ENCODE assay signal across 11 mouse cellular contexts in the genomic region with DNA sequence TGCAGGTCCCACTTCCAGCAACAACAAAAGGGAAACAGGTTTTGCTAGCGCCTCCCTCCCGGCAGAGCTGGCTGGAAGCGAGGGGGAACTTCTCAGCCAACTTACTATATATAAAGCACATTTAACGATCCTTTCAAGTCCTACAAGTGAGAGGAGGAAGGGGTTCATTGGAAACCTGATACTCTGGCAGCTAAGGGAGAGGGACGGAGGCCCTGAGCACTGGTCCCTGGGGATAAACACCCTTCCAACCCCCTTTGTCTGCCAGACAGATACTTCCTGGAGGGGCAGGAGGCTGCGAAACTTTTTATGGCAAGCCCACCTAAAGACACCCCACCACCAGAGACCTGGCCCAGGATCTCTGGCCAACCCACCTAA. TPM values are rescaled to one million over a fixed set of nuclear protein-coding genes. Genes with fewer than 3 reads are reported as not detected.
DNase-seq lines count a peak whose midpoint lies in the region; ATAC-seq and TF ChIP-seq lines count a peak whose summit lies in the region.
"Had no signal": no experiment of that assay in that cellular context is flagged by ENCODE, and none has a peak within 500 bp of the region (broad histone marks: within the 10 kb centered on the region; RNA-seq: fewer than 3 reads in every experiment).

No protein-coding gene starts in this region.

- H3K4me1 ChIP-seq in heart, embryonic 11.5 days (ENCODE audit: control insufficient read depth, insufficient read depth, low read length): peaks cover 82% of the 10 kb centered on the region
- peaks cover 96% of the 10 kb centered on the region for H3K4me1 ChIP-seq in E14TG2a.4 (replicated peaks; ENCODE audit: low read depth, low read length)
- peaks cover 30% of the 10 kb centered on the region for H3K4me1 ChIP-seq in forebrain, postnatal 0 days (ENCODE audit: insufficient read depth)
- peaks cover 56% of the 10 kb centered on the region for H3K4me1 ChIP-seq in liver, embryonic 13.5 days (replicated peaks)
- H3K4me1 ChIP-seq in thymus, adult 2 months (replicated peaks; ENCODE audit: control insufficient read depth, insufficient read depth, low read length): peaks cover 8% of the 10 kb centered on the region; the same call in 1 of the 2 replicates

- H3K9ac ChIP-seq in heart, embryonic 11.5 days (ENCODE audit: low read depth, low read length): peak overlapping the region; percentile 66
- H3K9ac ChIP-seq in forebrain, postnatal 0 days: peak overlapping the region; percentile 39; the same call in 1 of the 2 replicates
- H3K9ac ChIP-seq in liver, embryonic 13.5 days: no peak overlapping the region

- no peaks in the 10 kb centered on the region for H3K9me3 ChIP-seq in heart, embryonic 11.5 days (replicated peaks; ENCODE audit: control insufficient read depth, low read length)
- H3K9me3 ChIP-seq in E14TG2a.4 (ENCODE audit: low read length): no peaks in the 10 kb centered on the region
- H3K9me3 ChIP-seq in forebrain, postnatal 0 days (ENCODE audit: low read length): no peaks in the 10 kb centered on the region
- H3K9me3 ChIP-seq in liver, embryonic 13.5 days (replicated peaks): no peaks in the 10 kb centered on the region

- TF ChIP-seq CTCF in E14TG2a.4 (conservative IDR thresholded peaks at IDR 0.05; ENCODE audit: low read length): no peak
- no peak for TF ChIP-seq CTCF in forebrain, postnatal 0 days (IDR thresholded peaks at IDR 0.05; ENCODE audit: low read depth)
- no peak for TF ChIP-seq CTCF in thymus, adult 2 months (IDR thresholded peaks at IDR 0.05; ENCODE audit: borderline replicate concordance, control insufficient read depth, extremely low read depth, insufficient read depth, low read length, poor library complexity)

- H3K27me3 ChIP-seq in heart, embryonic 11.5 days (ENCODE audit: control insufficient read depth, insufficient read depth, low read length): no peaks in the 10 kb centered on the region
- no peaks in the 10 kb centered on the region for H3K27me3 ChIP-seq in E14TG2a.4 (ENCODE audit: insufficient read depth, low read length)
- no peaks in the 10 kb centered on the region for H3K27me3 ChIP-seq in forebrain, postnatal 0 days (ENCODE audit: insufficient read depth, low read length)
- 0 out of 2 replicates have a peak, but pooled peaks cover 3% of the 10 kb centered on the region for H3K27me3 ChIP-seq in liver, embryonic 13.5 days
- no peaks in the 10 kb centered on the region for H3K27me3 ChIP-seq in thymus, adult 2 months (ENCODE audit: control insufficient read depth, insufficient read depth, low read length)

- WGBS in heart, embryonic 11.5 days (ENCODE audit: insufficient replicate concordance): 5% methylated on average over 6 of the region's 6 CpGs
- 12% methylated on average over 6 of the region's 6 CpGs for WGBS in forebrain, postnatal 0 days
- WGBS in liver, embryonic 13.5 days (ENCODE audit: insufficient replicate concordance): 44% methylated on average over 6 of the region's 6 CpGs
- WGBS in thymus, adult 2 months: 79% methylated on average over 6 of the region's 6 CpGs

- ATAC-seq in heart, embryonic 11.5 days (replicated peaks; ENCODE audit: insufficient number of reproducible peaks, low FRiP score, low TSS enrichment): no peak
- no peak for ATAC-seq in forebrain, postnatal 0 days
- ATAC-seq in liver, embryonic 13.5 days (ENCODE audit: low read depth): no peak
- ATAC-seq: activated CD4-positive, CD25-positive, alpha-beta regulatory T cell, adult 4 months had no signal

- no peak for DNase-seq in heart, postnatal 4 days
- DNase-seq in forebrain, postnatal 0 days: no peak
- DNase-seq in liver, embryonic 13.5 days: no peak
- DNase-seq in urinary bladder, adult 2 months (ENCODE audit: low spot score): no peak
- no peak for DNase-seq in thymus, adult 2 months
- DNase-seq in spleen, adult 18-20 months: no peak
- DNase-seq: cerebellum, postnatal 36 days had no signal

- peak overlapping the region; percentile 96 for H3K27ac ChIP-seq in heart, embryonic 11.5 days (ENCODE audit: low read depth, low read length)
- H3K27ac ChIP-seq in forebrain, postnatal 0 days (ENCODE audit: low read depth, low read length): peak overlapping the region; percentile 64; the same call in 1 of the 2 replicates
- H3K27ac ChIP-seq in liver, embryonic 13.5 days: peak overlapping the region; percentile 10; the same call in 1 of the 2 replicates
- H3K27ac ChIP-seq in thymus, adult 2 months (ENCODE audit: control insufficient read depth, insufficient read depth, low read length): no peak overlapping the region
- H3K27ac ChIP-seq: macrophage had no signal

- peak overlapping the region; percentile 53 for H3K4me2 ChIP-seq in heart, embryonic 11.5 days
- peak overlapping the region; percentile 16; the same call in 1 of the 2 replicates for H3K4me2 ChIP-seq in forebrain, postnatal 0 days (ENCODE audit: low read depth)
- H3K4me2 ChIP-seq in liver, embryonic 13.5 days: peak overlapping the region; percentile 8; the same call in 1 of the 2 replicates

- no peaks in the 10 kb centered on the region for H3K36me3 ChIP-seq in heart, embryonic 11.5 days (ENCODE audit: control insufficient read depth, insufficient read depth, low read length)
- H3K36me3 ChIP-seq in E14TG2a.4 (ENCODE audit: insufficient read depth, low read length): no peaks in the 10 kb centered on the region
- no peaks in the 10 kb centered on the region for H3K36me3 ChIP-seq in forebrain, postnatal 0 days (ENCODE audit: insufficient read depth)
- no peaks in the 10 kb centered on the region for H3K36me3 ChIP-seq in liver, embryonic 13.5 days
- H3K36me3 ChIP-seq in thymus, adult 2 months (ENCODE audit: control insufficient read depth, insufficient read depth, low read length): no peaks in the 10 kb centered on the region

- peak overlapping the region; percentile 4 for H3K4me3 ChIP-seq in heart, embryonic 11.5 days (ENCODE audit: low read depth, low read length)
- peak overlapping the region; percentile 63 for H3K4me3 ChIP-seq in E14TG2a.4 (replicated peaks; ENCODE audit: low read length)
- H3K4me3 ChIP-seq in forebrain, postnatal 0 days (ENCODE audit: low read depth, low read length): no peak overlapping the region
- H3K4me3 ChIP-seq in liver, embryonic 13.5 days (replicated peaks): no peak overlapping the region
- H3K4me3 ChIP-seq in thymus, adult 2 months (ENCODE audit: control insufficient read depth, insufficient read depth, low read length): no peak overlapping the region

- TF ChIP-seq POLR2A in thymus, adult 2 months (IDR thresholded peaks at IDR 0.05; ENCODE audit: control insufficient read depth, extremely low read depth, insufficient read depth, low read length, poor library complexity): no peak

RNA-seq across cellular contexts. Expression of gene Ptk7, which starts 10.9 kb away (rescaled TPM):
- 18.8 and 22.8 TPM in 2 replicates for polyA plus RNA-seq in heart, embryonic 11.5 days (2014; fragmentation: Nextera tagmentation; extraction: Ambion mirVana)
- 10 to 100 TPM; 34.8 to 36.2 TPM for total RNA-seq in heart, postnatal 4 days (2021)
- total RNA-seq in forebrain, postnatal 0 days (2014; rRNA removed): 42.4 and 56.6 TPM in 2 replicates
- polyA plus RNA-seq in forebrain, postnatal 0 days (2015; fragmentation: Nextera tagmentation; extraction: Ambion mirVana): 18.9 and 19.7 TPM in 2 replicates
- 8.0 and 9.1 TPM in 2 replicates for polyA plus RNA-seq in liver, embryonic 13.5 days (2015; fragmentation: Nextera tagmentation; extraction: Ambion mirVana)
- polyA plus RNA-seq in urinary bladder, adult 2 months (2012; rRNA removed): 14.9 and 21.1 TPM in 2 replicates
- polyA plus RNA-seq in thymus, adult 2 months (2012; rRNA removed): 11.9 and 15.8 TPM in 2 replicates

RNA-seq across cellular contexts. Expression of gene Klc4, which starts 27.4 kb away (rescaled TPM):
- 16.5 and 18.0 TPM in 2 replicates for polyA plus RNA-seq in heart, embryonic 11.5 days (2014; fragmentation: Nextera tagmentation; extraction: Ambion mirVana)
- total RNA-seq in heart, postnatal 4 days (2021): 10 to 100 TPM; 18.9 TPM
- 31.2 and 32.7 TPM in 2 replicates for total RNA-seq in forebrain, postnatal 0 days (2014; rRNA removed)
- 20.3 and 21.3 TPM in 2 replicates for polyA plus RNA-seq in forebrain, postnatal 0 days (2015; fragmentation: Nextera tagmentation; extraction: Ambion mirVana)
- 5.8 TPM in 2 replicates for polyA plus RNA-seq in liver, embryonic 13.5 days (2015; fragmentation: Nextera tagmentation; extraction: Ambion mirVana)
- polyA plus RNA-seq in urinary bladder, adult 2 months (2012; rRNA removed): 16.5 and 21.6 TPM in 2 replicates
- polyA plus RNA-seq in thymus, adult 2 months (2012; rRNA removed): 22.6 and 24.0 TPM in 2 replicates

RNA-seq across cellular contexts. Expression of gene Mrpl2, which starts 27.6 kb away (rescaled TPM):
- 110 and 119 TPM in 2 replicates for polyA plus RNA-seq in heart, embryonic 11.5 days (2014; fragmentation: Nextera tagmentation; extraction: Ambion mirVana)
- total RNA-seq in heart, postnatal 4 days (2021): 100 to 1,000 TPM; 107 to 109 TPM
- 51.4 and 62.9 TPM in 2 replicates for total RNA-seq in forebrain, postnatal 0 days (2014; rRNA removed)
- 96.2 and 111 TPM in 2 replicates for polyA plus RNA-seq in forebrain, postnatal 0 days (2015; fragmentation: Nextera tagmentation; extraction: Ambion mirVana)
- 91.5 and 97.5 TPM in 2 replicates for polyA plus RNA-seq in liver, embryonic 13.5 days (2015; fragmentation: Nextera tagmentation; extraction: Ambion mirVana)
- 49.8 and 54.6 TPM in 2 replicates for polyA plus RNA-seq in urinary bladder, adult 2 months (2012; rRNA removed)
- polyA plus RNA-seq in thymus, adult 2 months (2012; rRNA removed): 68.3 and 91.0 TPM in 2 replicates

RNA-seq across cellular contexts. Expression of gene Cul7, which starts 31.8 kb away (rescaled TPM):
- polyA plus RNA-seq in heart, embryonic 11.5 days (2014; fragmentation: Nextera tagmentation; extraction: Ambion mirVana): 33.6 and 36.2 TPM in 2 replicates
- total RNA-seq in heart, postnatal 4 days (2021): 10 to 100 TPM; 65.5 to 66.6 TPM
- 77.0 and 89.9 TPM in 2 replicates for total RNA-seq in forebrain, postnatal 0 days (2014; rRNA removed)
- polyA plus RNA-seq in forebrain, postnatal 0 days (2015; fragmentation: Nextera tagmentation; extraction: Ambion mirVana): 20.6 and 24.0 TPM in 2 replicates
- polyA plus RNA-seq in liver, embryonic 13.5 days (2015; fragmentation: Nextera tagmentation; extraction: Ambion mirVana): 10.9 and 12.4 TPM in 2 replicates
- polyA plus RNA-seq in urinary bladder, adult 2 months (2012; rRNA removed): 23.5 and 29.9 TPM in 2 replicates
- 47.9 and 50.1 TPM in 2 replicates for polyA plus RNA-seq in thymus, adult 2 months (2012; rRNA removed)

RNA-seq across cellular contexts. Expression of gene Rrp36, which starts 55.8 kb away (rescaled TPM):
- polyA plus RNA-seq in heart, embryonic 11.5 days (2014; fragmentation: Nextera tagmentation; extraction: Ambion mirVana): 37.0 and 40.8 TPM in 2 replicates
- total RNA-seq in heart, postnatal 4 days (2021): 10 to 100 TPM; 16.7 TPM
- total RNA-seq in forebrain, postnatal 0 days (2014; rRNA removed): 29.7 and 31.1 TPM in 2 replicates
- polyA plus RNA-seq in forebrain, postnatal 0 days (2015; fragmentation: Nextera tagmentation; extraction: Ambion mirVana): 39.4 and 52.1 TPM in 2 replicates
- 31.7 and 31.9 TPM in 2 replicates for polyA plus RNA-seq in liver, embryonic 13.5 days (2015; fragmentation: Nextera tagmentation; extraction: Ambion mirVana)
- polyA plus RNA-seq in urinary bladder, adult 2 months (2012; rRNA removed): 37.1 and 44.6 TPM in 2 replicates
- polyA plus RNA-seq in thymus, adult 2 months (2012; rRNA removed): 43.8 and 47.8 TPM in 2 replicates

Comparison
In these comparisons a context has a peak if more than half of its experiments do, and no peak if none do; other contexts are left out.
1. H3K4me3 ChIP-seq: peak in heart, embryonic 11.5 days (single experiment) and E14TG2a.4 (single experiment); none in forebrain, postnatal 0 days (single experiment), liver, embryonic 13.5 days (single experiment) and thymus, adult 2 months (single experiment).
2. Peak in every context shown above with its lines, with median percentiles within 50 percentile points of each other: H3K4me2 ChIP-seq.